Mouse (Mus musculus) naive thymus-derived CD4-positive, alpha-beta T cell, adult 2 months (primary cell): Measurements from ENCODE around the gene Ccdc117.
"Not testable (repeated sequence)": the region's sequence is repeated elsewhere in the genome, so short reads cannot be mapped to it uniquely, and the experiment has no call there.

Experiments used
- DNase-seq: peaks from one replicate; pipeline ENCODE4 v3.0.0-alpha.2; 2011; ENCODE audit warnings: low read depth

The Ccdc117 gene

DNA sequence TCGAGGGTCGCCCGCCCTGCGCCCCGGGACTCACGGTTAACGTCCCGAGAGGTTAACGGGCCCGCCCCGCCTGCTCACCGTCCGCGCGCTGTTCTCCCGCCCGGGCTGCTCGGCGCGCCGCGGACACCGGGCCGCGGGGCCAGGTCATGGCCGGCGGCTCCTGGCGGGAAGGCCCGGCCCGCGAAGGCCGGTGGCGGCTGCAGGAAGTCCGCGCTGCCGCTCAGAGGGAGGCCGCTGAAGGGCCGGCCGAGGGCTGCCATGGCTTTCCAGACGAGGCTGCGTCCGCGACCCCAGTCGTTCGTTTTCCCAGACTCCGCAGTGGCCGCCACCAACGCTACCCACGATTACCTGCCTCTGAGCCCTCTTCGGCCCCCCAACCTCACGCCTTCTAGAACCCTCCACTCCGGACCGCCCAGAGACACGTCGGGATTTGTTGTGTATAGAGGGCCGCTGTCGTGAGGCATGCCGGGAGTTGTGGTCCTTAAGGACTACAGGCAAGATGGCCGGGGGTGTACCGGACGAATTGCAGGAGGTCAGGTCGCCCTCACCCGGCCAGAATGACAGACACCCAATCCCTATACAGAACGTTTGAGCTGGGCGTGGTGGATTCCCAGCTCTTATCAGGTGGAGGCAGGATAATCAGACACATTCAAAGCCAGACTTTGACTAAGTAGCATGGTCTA is at the start of gene Ccdc117:
Gene Ccdc117 (minus strand): TSS at position 389 of the 683 bp plus-strand sequence.
- DNase-seq = peak; percentile 85

GRCm38 (mm10) chr11:5575046-5575445 is 33.1 kb upstream of the Ccdc117 start:
- peak; percentile 33 for DNase-seq

DNA sequence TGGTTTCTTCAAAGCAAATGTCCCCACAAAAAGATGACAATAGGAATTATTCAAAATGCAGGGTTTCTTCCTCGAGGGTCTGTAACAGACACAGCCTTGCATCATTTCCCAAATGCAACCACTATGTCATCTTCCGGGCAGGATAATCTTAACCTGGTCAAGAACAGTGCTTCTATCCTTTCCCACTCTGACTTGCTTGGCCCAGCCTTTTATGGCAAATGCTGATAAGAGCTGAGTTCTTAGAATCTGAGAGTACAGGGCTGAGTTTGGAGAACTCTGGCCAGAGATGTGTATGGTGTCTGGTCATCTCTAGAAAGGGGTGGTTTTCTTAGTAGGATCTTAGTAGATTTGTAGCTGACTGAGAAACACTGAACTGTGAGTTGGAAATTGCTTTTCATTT is 31.8 kb upstream of the Ccdc117 start:
- no peak for DNase-seq

DNA sequence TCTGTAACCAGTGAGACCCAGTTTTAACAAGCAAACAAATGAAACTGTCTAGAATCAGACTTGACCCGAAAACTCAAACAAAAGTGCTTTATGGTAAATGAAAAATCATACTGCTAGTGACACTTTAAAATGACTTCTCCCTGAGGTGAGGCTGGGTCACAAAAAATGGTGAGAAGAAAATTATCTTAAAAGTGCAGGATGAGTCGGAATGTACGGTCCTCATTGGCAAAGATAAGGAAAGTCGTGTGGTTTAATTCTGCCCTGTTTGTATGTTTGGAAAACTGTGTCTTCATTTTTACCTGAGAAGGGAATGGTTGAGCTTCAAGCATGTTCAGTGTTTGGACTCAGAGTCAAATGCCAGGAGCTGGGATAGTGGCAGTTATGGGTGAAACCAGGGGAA is 29.9 kb upstream of the Ccdc117 start:
- DNase-seq = no peak

- no peak for DNase-seq
Measured at GRCm38 (mm10) chr11:5569474-5569873, 27.5 kb upstream of the Ccdc117 start, which contains the start of gene Ankrd36. TSS of gene Ankrd36 (plus strand) at chr11:5569684.

GRCm38 (mm10) chr11:5568082-5568481 is 26.1 kb upstream of the Ccdc117 start:
- no peak for DNase-seq

GRCm38 (mm10) chr11:5567654-5568053 is 25.7 kb upstream of the Ccdc117 start:
- DNase-seq = no peak

- no peak for DNase-seq
Measured at GRCm38 (mm10) chr11:5566506-5566905, 24.5 kb upstream of the Ccdc117 start.

DNA sequence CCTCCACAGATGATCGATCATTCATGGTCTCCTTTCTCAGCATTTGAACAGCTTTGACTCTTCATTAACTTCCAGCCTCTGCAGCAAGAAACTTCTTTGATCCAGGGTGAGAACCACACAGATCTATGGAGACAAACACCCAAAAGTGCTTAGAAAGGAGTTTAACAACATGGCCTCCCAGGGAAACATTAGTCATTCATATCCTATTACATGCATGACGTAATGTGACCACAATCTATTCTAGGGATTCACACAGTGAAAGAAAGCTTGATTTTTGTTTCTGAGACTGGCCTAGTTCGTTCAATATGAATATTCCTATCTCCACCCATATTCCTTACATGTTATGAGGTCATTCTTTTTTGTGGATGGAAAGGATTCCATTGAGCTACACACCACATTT is 23.6 kb upstream of the Ccdc117 start:
- DNase-seq = no peak

- no peak for DNase-seq
Measured at GRCm38 (mm10) chr11:5563898-5564297, 21.9 kb upstream of the Ccdc117 start.

- DNase-seq = no peak
Measured at GRCm38 (mm10) chr11:5562625-5563268, 20.8 kb upstream of the Ccdc117 start.

GRCm38 (mm10) chr11:5560273-5560672 is 18.3 kb upstream of the Ccdc117 start:
- DNase-seq = no peak

- no peak for DNase-seq
Measured at GRCm38 (mm10) chr11:5551931-5552330, 9.9 kb upstream of the Ccdc117 start.

DNA sequence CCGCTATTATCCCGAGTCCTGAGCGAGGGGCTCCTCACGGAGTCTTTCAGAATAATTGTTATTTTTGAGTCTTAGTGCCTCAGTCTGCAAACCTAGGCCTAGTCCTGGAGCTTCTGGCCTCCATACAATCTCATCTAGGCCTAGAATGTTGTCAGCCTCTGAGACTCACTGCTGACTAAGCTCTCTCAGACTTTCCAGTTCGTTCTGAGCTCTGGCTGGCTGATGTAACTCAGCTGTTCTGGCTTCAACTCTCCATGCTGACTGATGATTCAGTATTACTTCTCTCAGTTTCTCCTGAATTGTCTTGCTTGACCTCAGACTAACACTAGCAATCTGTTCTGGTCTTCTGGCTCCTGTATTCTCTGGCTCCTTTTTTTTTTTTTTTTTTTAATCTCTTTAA is 9.4 kb upstream of the Ccdc117 start:
- DNase-seq = no peak

- DNase-seq = no peak
Measured at GRCm38 (mm10) chr11:5546693-5547092, 4.7 kb upstream of the Ccdc117 start.

DNA sequence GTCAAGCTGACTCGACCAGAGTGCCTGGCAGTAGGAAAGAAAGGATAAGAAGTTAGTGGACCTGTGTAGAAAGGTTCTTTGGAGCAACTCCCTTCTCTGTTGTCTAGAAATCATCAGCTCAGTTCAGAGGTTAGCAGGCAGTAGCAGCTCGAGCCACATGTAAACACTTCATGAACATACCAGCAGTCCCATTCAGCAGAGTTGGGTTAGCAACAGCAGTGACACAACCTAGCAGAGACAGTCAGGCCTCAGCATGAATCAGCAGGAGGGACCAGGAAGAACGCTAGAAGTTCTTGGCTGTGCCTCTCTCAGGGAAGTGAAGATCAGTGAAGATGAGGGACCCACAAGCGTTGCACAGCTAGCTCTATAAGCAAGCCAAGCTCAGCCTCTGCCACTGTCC is 3.5 kb upstream of the Ccdc117 start:
- DNase-seq = no peak

DNA sequence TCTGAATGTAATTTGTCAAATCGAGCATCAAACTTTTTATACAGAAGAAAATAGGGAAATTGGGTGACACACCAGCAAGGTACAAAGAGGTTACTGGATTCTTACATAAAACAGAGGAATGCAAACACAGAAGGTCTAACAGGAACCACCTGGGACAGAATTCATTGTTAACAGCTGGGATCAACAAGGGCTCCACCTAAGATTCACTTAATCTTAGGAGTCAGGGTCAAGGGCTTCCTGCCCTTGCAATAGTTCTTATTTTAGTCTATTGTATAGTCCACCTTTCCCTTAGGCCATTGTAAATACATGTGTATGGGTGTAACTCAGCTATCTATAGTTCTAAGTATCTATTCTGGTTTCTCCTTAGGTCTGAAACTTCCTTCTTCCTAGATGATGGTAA is 2.7 kb upstream of the Ccdc117 start:
- not testable (repeated sequence) for DNase-seq

- DNase-seq = no peak
Measured at GRCm38 (mm10) chr11:5543281-5543680, 1.3 kb upstream of the Ccdc117 start.

DNA sequence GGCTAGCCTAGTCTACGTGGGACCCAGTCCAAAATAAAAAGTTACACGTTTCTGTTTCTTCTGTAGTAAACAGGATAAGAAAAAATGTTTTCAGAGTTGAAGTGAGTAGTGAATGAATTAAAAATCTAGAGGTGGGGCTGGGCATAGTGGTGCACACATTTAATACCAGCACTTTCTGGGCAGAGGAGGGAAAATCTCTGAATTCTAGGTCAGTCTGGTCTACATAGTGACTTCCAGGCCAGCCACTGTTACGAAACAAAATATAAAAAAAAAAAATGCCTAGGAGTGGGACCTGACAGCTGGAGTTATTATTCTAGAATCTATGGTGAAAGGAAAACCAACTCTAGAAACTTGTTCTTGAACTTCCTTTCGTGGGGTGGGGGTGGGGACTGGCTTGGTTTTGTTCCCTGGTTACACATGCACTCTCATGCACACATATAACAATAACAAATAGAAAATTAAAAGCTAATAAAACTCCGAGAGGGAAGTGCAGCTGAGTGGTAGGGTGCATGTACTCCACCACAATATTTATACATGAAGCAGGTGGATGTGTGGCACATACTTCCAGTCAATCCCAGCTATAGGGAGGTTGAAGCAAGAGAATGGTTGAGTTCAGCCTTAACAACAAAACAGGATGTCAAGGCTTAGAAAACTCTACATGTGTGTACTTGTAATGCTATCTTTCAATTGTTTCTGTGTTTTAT is 647 bp upstream of the Ccdc117 start:
- no peak for DNase-seq

DNA sequence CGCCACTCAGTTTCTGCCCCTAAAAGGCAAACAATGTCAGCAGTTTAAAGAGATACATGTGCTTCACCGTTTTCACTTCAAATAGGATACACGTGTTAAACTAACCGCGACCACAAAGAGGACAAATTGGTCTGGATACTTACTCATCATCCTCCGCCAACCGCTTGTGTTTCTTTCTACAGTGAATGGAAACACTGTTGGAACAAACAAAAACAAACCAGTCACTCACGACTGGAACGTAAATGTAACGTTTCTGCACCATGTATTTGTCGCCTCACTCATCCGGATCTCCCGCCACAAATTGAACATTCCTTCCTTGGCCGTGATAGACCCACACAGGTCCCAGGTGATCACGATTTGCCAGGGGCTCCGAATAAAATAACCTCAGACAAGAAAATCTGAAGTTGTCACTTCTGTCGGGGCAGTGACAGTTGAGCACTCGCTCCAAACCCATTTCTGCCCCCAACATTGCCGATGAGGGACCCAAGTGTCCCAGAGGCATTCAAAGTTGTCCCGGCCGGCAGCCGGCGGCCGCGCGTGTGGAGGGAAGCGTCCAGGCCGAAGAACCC is 673 bp downstream of the Ccdc117 start:
- peak; percentile 71 for DNase-seq

DNA sequence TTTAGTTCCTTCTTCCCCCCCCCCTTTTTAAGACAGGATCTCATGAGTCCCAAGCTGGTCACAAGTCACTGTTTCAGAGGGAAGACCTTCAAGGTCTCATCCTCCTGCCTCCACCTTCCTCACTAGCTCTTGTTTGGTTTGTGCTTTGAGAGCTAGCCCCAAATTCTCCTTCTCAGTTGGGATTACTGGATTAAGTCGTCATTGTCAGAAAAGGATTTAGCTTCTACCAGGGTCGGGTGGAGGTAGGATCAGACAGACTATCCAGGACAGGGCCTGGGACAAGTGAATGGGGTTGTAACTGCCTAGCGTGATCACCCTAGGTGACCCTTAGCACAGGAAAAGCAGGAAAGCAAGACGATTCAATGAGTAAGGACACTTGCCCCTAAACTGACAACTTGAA is 1.7 kb downstream of the Ccdc117 start:
- no peak for DNase-seq

GRCm38 (mm10) chr11:5537454-5537853 is 4.5 kb downstream of the Ccdc117 start:
- DNase-seq = not testable (repeated sequence)

DNA sequence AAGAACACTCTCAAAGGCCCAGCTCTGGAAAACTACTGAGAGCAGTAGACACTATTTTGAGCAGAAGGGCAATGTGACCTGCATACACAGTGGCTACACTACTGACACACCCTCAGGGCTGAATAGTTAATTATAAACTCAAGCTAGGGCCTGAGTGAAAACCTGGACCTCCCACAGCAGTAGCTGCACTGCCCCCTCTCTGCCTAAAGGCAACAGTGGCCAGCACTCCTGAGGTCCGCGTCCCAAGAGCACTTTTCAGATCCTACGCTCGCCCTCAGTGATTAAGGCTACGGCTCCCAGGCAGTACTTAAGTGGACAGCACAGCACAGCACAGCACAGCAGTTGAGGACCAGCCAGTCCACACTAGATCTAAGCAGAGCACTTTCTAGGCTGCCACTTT is 8.9 kb downstream of the Ccdc117 start:
- DNase-seq = no peak
